Mouse (Mus musculus): ENCODE measurements around the gene Rps26. TPM values are rescaled to one million over a fixed set of nuclear protein-coding genes. Genes with fewer than 3 reads are reported as not detected.

The Rps26 gene
- polyA plus RNA-seq (2015; fragmentation: Nextera tagmentation; extraction: Ambion mirVana) = 455 and 482 TPM in 2 replicates

DNA sequence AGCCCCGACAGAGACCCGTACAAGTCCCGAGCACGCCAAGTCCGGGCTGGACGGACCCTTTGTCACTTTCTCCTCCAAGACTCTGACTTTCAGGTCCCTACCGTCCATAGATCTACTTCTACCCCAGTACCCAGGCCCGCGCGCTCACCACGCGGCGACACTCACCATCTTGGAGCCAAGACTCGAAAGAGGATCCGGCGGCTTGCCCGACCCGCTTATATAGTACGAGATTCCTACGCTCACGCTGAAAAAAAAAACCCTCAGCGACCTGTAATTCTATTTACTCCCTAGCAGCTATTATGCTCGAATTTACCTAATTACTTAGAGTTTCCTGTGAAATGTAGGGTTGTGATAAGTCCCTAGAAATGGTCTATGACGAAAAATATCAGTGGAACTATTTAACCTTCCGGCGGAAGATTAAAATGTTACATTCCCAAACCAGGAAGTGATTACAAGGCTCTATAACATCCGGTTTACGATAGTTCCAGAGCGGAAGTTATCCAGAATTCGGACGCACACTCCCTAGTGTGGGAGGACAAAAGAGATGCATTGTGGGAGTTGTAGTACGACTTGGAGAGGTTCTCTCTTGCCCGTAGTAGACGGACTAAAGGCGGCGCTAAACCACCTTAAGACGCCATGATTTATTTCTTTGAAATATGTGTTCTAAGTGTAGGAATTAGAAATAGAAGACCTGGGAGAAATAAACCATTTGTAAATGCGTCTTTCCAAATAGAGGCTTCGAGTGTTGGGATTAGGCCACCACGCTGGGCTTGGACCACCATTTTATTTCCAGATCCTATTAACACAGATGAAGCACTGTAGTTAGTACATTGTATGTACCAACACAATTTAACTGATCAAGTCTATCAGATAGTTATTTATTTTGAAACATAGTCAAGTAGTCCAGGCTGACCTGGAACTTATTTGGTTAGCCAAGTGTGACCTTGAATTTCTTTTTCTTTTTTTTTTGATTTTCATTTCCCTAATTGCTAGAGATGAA, at the start of gene Rps26:
TSS of gene Rps26 (minus strand) at position 437 of the 1,000 bp plus-strand sequence.
- peak within 1 kb of the TSS; percentile 98 for H3K9ac ChIP-seq
- no peaks in the 10 kb centered on the region for H3K27me3 ChIP-seq (replicated peaks)
- WGBS = 1% methylated on average over 40 of the region's 40 CpGs
- peak; percentile 97 for ATAC-seq (ENCODE audit: extremely low read depth, insufficient number of reproducible peaks, low FRiP score, low TSS enrichment)
- H3K4me1 ChIP-seq = peaks cover 10% of the 10 kb centered on the region
- H3K4me2 ChIP-seq = peak within 1 kb of the TSS; percentile 85
- H3K36me3 ChIP-seq = peaks cover 34% of the 10 kb centered on the region
- no peaks in the 10 kb centered on the region for H3K9me3 ChIP-seq
- peak within 1 kb of the TSS; percentile 91 for H3K4me3 ChIP-seq
- H3K27ac ChIP-seq (replicated peaks) = peak within 1 kb of the TSS; percentile 73

DNA sequence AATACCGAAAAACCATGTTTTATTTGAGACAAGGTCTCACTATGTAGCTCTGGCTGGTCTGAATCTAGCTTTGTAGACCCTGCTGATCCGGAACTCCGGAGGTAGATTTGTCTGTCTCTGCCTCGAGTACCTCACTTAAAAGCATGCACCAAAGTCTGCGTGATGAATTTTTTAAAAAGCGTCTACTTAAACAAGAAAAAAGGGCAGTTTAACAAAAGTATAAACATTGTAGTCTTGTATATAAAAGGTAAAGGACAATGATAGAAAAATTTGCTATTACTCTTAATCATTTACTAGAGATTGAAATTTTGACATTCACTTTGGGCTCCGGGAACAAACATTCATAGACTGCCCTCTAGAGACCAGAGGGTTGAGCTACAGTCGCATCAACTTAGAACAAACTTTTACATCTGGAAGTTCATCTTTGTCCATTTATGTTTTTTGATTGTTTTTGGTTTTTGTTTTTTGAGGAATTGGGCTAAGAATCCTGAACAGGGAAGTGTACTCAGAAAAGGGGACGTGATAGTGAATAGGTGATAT, 48.0 kb upstream of the Rps26 start:
- peak overlapping the region; percentile 55 for H3K27ac ChIP-seq (replicated peaks)
- H3K4me2 ChIP-seq = peak overlapping the region; percentile 85
- under 1% methylated on average over 9 of the region's 9 CpGs for WGBS
- H3K9me3 ChIP-seq = no peaks in the 10 kb centered on the region
- H3K9ac ChIP-seq = peak overlapping the region; percentile 84
- ATAC-seq (ENCODE audit: extremely low read depth, insufficient number of reproducible peaks, low FRiP score, low TSS enrichment) = no peak
- 0 out of 2 replicates have a peak, but pooled peaks cover 6% of the 10 kb centered on the region for H3K27me3 ChIP-seq (replicated peaks)
- peaks cover 12% of the 10 kb centered on the region for H3K4me1 ChIP-seq
- peak overlapping the region; percentile 77 for H3K4me3 ChIP-seq
- H3K36me3 ChIP-seq = peaks cover 25% of the 10 kb centered on the region

DNA sequence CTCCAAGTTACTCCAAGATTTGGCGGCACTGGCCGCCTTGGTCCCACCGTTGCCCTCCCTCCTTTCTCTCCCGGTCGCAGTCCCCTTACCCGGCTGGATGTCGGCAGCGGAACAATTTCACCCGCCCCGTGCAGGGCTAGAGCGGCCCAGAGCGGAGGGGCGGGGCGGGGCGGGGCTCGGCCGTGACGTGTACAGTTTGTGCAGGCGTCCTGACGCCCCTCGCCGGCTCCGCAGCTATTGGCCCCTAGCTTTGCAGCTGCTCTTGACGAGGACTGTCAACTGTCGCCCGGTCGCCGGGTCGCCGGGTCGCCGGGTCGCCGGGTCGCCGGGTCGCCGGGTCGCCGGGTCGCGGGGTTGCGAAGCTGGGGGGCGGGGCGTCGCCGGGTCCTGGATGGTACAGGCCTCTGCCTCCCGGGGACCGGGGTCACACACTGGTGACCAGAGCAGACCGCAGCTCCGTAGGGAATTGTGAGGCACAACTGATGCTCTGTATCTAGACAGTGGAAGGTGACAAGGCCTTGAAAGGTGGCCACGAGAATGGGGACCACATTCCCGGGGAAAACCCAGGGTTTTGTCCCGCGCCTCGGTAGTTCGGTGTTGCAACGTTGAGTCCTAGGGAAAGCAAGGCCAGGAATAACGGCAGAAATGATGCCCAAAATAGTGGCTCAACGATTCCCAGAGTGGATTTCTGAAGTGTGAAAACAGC, 47.4 kb upstream of the Rps26 start, which contains the start of gene Suox:
TSS of gene Suox (minus strand) at position 311 of the 706 bp plus-strand sequence.
- Histone ChIP-seq H3K9ac (peak within 1 kb of the TSS; percentile 84), H3K4me1 (peaks cover 15% of the 10 kb centered on the region), H3K4me3 (peak within 1 kb of the TSS; percentile 77), H3K36me3 (peaks cover 19% of the 10 kb centered on the region; the same call in 1 of the 2 replicates), H3K27me3 (replicated peaks) (0 out of 2 replicates have a peak, but pooled peaks cover 6% of the 10 kb centered on the region), H3K9me3 (no peaks in the 10 kb centered on the region), H3K4me2 (peak within 1 kb of the TSS; percentile 85), H3K27ac (replicated peaks) (peak within 1 kb of the TSS; percentile 55)
- peak; percentile 89 for ATAC-seq (ENCODE audit: extremely low read depth, insufficient number of reproducible peaks, low FRiP score, low TSS enrichment)
- under 1% methylated on average over 60 of the region's 60 CpGs for WGBS

DNA sequence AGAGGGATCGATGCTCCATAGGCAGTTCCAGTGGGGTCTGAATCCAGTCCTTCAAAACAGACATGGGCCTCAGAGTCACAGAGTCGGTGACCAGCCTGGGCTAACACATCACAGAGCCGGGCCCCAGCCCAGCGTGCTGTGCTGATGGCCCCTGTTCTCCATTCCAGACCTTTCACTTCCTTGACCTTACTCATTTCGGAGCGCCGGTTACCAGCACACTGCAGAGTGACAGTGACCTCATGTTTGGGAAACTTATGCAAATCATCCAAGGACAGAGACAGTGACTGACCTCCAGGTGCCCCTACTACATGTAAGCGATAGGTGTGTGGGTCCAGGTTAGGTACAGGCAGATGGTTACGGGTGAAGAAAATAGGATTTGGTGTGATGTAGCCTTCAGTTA, 44.6 kb upstream of the Rps26 start:
- H3K4me3 ChIP-seq = no peak overlapping the region
- peaks cover 13% of the 10 kb centered on the region; the same call in 1 of the 2 replicates for H3K36me3 ChIP-seq
- no peak overlapping the region for H3K27ac ChIP-seq (replicated peaks)
- no peak overlapping the region for H3K4me2 ChIP-seq
- peaks cover 21% of the 10 kb centered on the region for H3K4me1 ChIP-seq
- no peaks in the 10 kb centered on the region for H3K9me3 ChIP-seq
- 0 out of 2 replicates have a peak, but pooled peaks cover 6% of the 10 kb centered on the region for H3K27me3 ChIP-seq (replicated peaks)
- no peak for ATAC-seq (ENCODE audit: extremely low read depth, insufficient number of reproducible peaks, low FRiP score, low TSS enrichment)
- H3K9ac ChIP-seq = no peak overlapping the region
- WGBS = 85% methylated on average over 9 of the region's 9 CpGs

DNA sequence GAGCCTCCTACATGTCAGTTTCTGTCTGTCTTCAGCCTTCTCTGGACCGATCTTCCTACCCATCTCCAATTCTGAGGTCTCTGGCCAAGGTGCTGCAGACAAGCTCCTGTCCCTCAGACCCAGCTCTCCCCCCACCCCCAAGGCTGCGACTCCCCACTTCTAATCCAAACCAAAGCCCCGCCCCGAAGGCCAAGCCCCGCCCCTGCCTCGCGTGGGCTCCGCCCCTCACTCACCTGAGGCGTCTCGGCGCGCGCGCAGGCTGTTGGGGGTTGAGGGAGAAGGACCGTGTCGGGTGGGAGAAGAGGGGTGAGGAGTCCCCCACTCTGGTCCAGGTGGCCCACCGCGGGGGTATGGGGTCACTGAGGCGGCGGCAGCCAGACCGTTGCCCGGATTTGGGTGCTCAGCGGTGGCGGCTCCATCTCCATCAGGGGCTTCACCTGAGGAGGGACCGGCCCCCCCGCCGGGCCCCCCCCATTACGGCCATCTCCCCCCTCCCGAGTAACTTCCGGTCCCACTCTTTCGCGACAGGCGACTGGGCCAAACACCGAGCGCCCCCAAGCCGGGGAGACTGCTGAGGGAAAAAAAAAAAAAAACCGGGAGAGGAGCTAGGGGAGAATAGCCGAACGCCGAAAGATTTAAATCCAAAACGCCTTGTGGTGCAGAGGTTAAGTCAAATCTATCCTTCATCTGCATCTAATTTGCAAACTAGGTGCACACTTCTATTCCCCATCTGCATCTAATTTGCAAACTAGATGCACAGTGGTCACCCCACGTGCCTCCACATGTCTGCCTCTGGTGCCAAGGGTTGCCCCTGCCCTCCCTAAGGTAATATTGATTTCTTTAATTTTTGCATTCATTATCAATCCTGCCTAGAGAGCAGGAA, 42.5 kb upstream of the Rps26 start:
- Histone ChIP-seq H3K4me3 (peak overlapping the region; percentile 82), H3K27ac (replicated peaks) (0 out of 2 replicates have a peak overlapping the region, but pooled peaks have one; percentile 28), H3K36me3 (peaks cover 13% of the 10 kb centered on the region; the same call in 1 of the 2 replicates), H3K4me2 (peak overlapping the region; percentile 89), H3K9me3 (no peaks in the 10 kb centered on the region), H3K4me1 (peaks cover 18% of the 10 kb centered on the region), H3K27me3 (replicated peaks) (0 out of 2 replicates have a peak, but pooled peaks cover 6% of the 10 kb centered on the region), H3K9ac (peak overlapping the region; percentile 87)
- no peak for ATAC-seq (ENCODE audit: extremely low read depth, insufficient number of reproducible peaks, low FRiP score, low TSS enrichment)
- 1% methylated on average over 41 of the region's 42 CpGs for WGBS

DNA sequence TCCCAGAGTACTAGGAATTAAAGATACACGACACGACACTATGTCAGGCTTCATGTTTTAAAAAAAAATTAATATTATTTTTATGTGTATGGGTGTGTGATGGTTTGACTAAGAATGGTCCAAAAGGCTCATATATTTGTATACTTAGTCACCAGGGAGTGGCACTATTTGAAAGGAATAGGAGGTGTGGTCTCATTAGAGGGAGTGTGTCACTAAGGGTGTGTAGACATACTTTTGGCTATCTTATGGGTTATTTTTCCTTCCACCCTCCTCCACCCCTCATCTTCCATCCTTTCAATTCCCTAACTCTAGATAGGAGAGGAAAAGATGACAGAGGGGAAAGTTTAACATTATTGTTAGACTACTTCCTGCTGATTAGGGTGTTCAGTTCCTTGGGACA, 39.3 kb upstream of the Rps26 start:
- 88% methylated on average over 2 of the region's 2 CpGs for WGBS

DNA sequence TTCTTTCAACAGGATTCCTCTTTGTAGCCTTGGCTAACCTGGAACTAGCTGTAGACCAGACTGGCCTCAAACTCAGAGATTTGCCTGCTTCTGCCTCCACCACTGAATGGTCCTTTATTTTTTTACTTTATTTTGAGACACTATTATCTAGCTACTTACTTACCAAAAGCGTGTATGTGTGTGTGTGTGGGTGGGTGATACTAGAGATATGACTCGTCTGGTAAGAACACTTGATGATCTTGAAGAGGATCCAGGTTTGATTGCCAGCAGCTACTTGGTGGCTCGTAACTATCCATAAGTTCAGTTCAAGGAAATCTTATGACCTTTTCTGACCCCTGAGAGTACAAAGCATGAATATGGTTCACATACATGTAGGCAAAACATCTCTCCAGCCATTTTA, 38.8 kb upstream of the Rps26 start:
- H3K27me3 ChIP-seq (replicated peaks) = no peaks in the 10 kb centered on the region
- H3K9ac ChIP-seq = no peak overlapping the region
- no peak overlapping the region for H3K4me3 ChIP-seq
- WGBS = 64% methylated on average over 3 of the region's 3 CpGs
- no peak overlapping the region for H3K4me2 ChIP-seq
- peaks cover 9% of the 10 kb centered on the region for H3K4me1 ChIP-seq
- no peaks in the 10 kb centered on the region for H3K9me3 ChIP-seq
- H3K36me3 ChIP-seq = no peaks in the 10 kb centered on the region
- H3K27ac ChIP-seq (replicated peaks) = no peak overlapping the region
- no peak for ATAC-seq (ENCODE audit: extremely low read depth, insufficient number of reproducible peaks, low FRiP score, low TSS enrichment)

More for the DNA sequence above, 39.3 kb upstream of the Rps26 start:
- H3K27ac ChIP-seq (replicated peaks) = no peak overlapping the region
- no peak overlapping the region for H3K4me2 ChIP-seq
- ATAC-seq (ENCODE audit: extremely low read depth, insufficient number of reproducible peaks, low FRiP score, low TSS enrichment) = no peak
- 0 out of 2 replicates have a peak, but pooled peaks cover under 1% of the 10 kb centered on the region for H3K27me3 ChIP-seq (replicated peaks)
- no peak overlapping the region for H3K9ac ChIP-seq
- peaks cover 3% of the 10 kb centered on the region; the same call in 1 of the 2 replicates for H3K36me3 ChIP-seq
- no peak overlapping the region for H3K4me3 ChIP-seq
- H3K9me3 ChIP-seq = no peaks in the 10 kb centered on the region
- peaks cover 9% of the 10 kb centered on the region for H3K4me1 ChIP-seq

DNA sequence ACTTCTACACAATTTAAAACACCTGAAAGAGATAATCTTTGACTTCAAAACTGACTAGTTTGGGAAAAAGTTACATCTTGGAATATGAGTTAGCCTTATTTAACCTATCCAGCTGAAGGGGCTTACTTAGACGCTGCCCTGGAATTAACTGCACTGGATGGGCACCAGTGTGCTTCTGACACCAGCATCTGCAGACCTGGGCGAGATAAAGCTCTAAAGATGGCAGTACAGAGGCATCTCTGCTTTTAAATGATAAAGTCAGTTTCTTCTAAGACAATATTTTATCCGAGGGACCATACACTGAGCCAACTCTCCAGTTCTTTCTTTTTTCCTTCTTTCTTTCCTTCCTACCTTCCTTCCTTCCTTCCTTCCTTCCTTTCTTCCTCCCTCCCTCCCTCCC, 38.3 kb upstream of the Rps26 start:
- Histone ChIP-seq H3K4me2 (no peak overlapping the region), H3K27me3 (replicated peaks) (no peaks in the 10 kb centered on the region), H3K9me3 (no peaks in the 10 kb centered on the region), H3K27ac (replicated peaks) (no peak overlapping the region), H3K36me3 (no peaks in the 10 kb centered on the region), H3K4me3 (no peak overlapping the region), H3K9ac (no peak overlapping the region), H3K4me1 (peaks cover 9% of the 10 kb centered on the region)
- WGBS = 55% methylated on average over 3 of the region's 3 CpGs
- ATAC-seq (ENCODE audit: extremely low read depth, insufficient number of reproducible peaks, low FRiP score, low TSS enrichment) = no peak

DNA sequence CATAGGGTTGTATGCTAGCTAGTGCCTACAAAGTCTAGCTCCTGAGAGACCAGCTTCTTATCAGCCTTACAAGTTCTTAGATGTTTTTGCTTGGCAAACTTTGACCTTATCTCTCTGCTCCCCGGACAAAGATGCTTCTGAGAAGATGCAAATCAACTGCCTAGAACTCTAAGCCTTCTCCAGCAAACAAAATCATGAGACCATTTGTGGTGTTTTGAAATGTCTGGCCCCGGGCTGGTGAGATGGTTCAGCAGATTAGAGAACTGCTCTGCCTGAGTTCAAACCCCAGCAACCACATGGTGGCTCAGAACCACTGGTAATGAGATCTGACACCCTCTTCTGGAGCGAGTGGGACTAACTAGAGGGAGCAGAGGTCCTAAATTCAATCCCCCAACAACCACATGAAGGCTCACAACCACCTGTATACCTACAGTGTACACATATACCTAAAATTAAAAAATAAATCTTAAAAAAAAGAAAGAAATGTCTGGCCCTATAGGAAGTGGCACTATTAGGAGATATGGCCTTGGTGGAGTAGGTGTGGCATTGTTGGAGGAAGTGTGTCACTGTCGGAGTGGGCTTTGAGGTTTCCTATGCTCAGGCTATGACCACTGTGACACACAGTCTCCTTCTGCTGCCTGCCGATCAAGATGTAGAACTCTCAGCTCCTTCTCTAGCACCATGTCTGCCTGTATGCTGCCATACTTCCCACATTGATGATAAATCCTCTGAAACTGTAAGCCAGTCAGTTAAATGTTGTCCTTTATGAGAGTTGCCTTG, 37.1 kb upstream of the Rps26 start:
- WGBS = 46% methylated on average over 5 of the region's 5 CpGs
- no peak for ATAC-seq (ENCODE audit: extremely low read depth, insufficient number of reproducible peaks, low FRiP score, low TSS enrichment)
- no peak overlapping the region for H3K4me2 ChIP-seq

DNA sequence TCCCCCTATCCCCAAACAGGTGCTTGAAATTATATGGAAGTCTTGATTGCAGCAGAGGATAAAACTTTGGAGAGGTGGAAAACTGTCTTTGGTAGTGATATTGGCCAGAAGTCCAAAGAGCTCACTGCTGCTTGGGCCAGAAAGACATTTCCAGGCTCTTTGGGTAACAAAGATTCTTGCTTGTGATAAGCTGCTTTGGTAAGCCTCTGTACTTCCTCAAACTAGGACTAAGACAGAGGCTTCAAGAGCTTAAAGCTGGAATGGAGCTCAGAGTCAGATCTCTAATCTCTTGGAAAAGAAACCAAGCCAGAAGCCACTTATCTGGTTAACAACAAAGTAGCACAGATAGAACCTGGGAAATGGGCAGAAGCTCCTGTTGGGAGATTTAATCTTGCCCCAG, 35.9 kb upstream of the Rps26 start:
- Histone ChIP-seq H3K4me3 (no peak overlapping the region), H3K36me3 (no peaks in the 10 kb centered on the region), H3K9me3 (no peaks in the 10 kb centered on the region), H3K27me3 (replicated peaks) (no peaks in the 10 kb centered on the region), H3K4me2 (no peak overlapping the region), H3K27ac (replicated peaks) (no peak overlapping the region), H3K9ac (no peak overlapping the region), H3K4me1 (0 out of 2 replicates have a peak, but pooled peaks cover 3% of the 10 kb centered on the region)
- ATAC-seq (ENCODE audit: extremely low read depth, insufficient number of reproducible peaks, low FRiP score, low TSS enrichment) = no peak

More for the DNA sequence above, 37.1 kb upstream of the Rps26 start:
- Histone ChIP-seq H3K4me3 (no peak overlapping the region), H3K9ac (no peak overlapping the region), H3K9me3 (no peaks in the 10 kb centered on the region), H3K27me3 (replicated peaks) (no peaks in the 10 kb centered on the region), H3K27ac (replicated peaks) (no peak overlapping the region), H3K4me1 (peaks cover 7% of the 10 kb centered on the region), H3K36me3 (no peaks in the 10 kb centered on the region)
